Mouse (Mus musculus) CH12.LX (cell line): ENCODE measurements around the gene Ppfia2. TPM values are rescaled to one million over a fixed set of nuclear protein-coding genes. Genes with fewer than 3 reads are reported as not detected.

Source experiments
- DNase-seq: peaks from one replicate; pipeline ENCODE4 v3.0.0-alpha.2; 2013; ENCODE audit errors: extremely low read depth
- H3K27ac ChIP-seq: 2 replicates; pipeline ENCODE4 v1.5.1; 2012; ENCODE audit warnings: low read depth, mild to moderate bottlenecking, control low read depth, moderate library complexity; ENCODE audit not compliant: insufficient read depth
- H3K27me3 ChIP-seq: replicated peaks from 2 replicates; pipeline ENCODE3; 2012; ENCODE audit warnings: inconsistent platforms
- H3K36me3 ChIP-seq, 2 experiments: replicated peaks in 1 of 2; 2 replicates each; pipeline versions ENCODE3 to v1.6.1; 2012; ENCODE audit warnings: inconsistent platforms in 1 of 2, low read length in 1 of 2, mild to moderate bottlenecking in 1 of 2, mixed read lengths in 1 of 2, moderate library complexity in 1 of 2; ENCODE audit not compliant: control insufficient read depth in 1 of 2, insufficient read depth in 1 of 2
- H3K4me1 ChIP-seq, 2 experiments: 2 replicates each; pipeline ENCODE4 v1.6.1; 2012; ENCODE audit warnings: inconsistent platforms in 1 of 2, moderate library complexity in 1 of 2; ENCODE audit not compliant: insufficient read depth in 2 of 2, control insufficient read depth in 1 of 2
- H3K4me2 ChIP-seq: 2 replicates; pipeline ENCODE4 v1.6.1; 2012; ENCODE audit warnings: low read depth, mild to moderate bottlenecking, control low read depth; ENCODE audit not compliant: poor library complexity, insufficient read depth, severe bottlenecking
- H3K4me3 ChIP-seq, 3 experiments: fragments of 150-350 bp in 1 of 3; sonication (generic) in 1 of 3; replicated peaks in 1 of 3; 2 replicates each; pipeline versions ENCODE3 to v1.5.1; 2011 to 2012; ENCODE audit warnings: low read depth in 2 of 3, low read length in 2 of 3, mild to moderate bottlenecking in 2 of 3, moderate library complexity in 2 of 3, control low read depth in 1 of 3, improper control_type of control experiment in 1 of 3, inconsistent platforms in 1 of 3, mixed read lengths in 1 of 3; ENCODE audit not compliant: poor library complexity in 1 of 3
- H3K79me2 ChIP-seq: replicated peaks from 2 replicates; pipeline ENCODE4 v1.6.1; 2012; ENCODE audit warnings: mild to moderate bottlenecking, moderate library complexity; ENCODE audit not compliant: control insufficient read depth, poor library complexity, insufficient read depth, severe bottlenecking; ENCODE audit errors: extremely low read depth
- H3K9ac ChIP-seq: 2 replicates; pipeline ENCODE4 v1.6.1; 2012; ENCODE audit warnings: low read depth, mild to moderate bottlenecking, control low read depth, moderate library complexity; ENCODE audit not compliant: insufficient read depth
- H3K9me3 ChIP-seq: replicated peaks from 2 replicates; pipeline ENCODE3; 2012; ENCODE audit warnings: low read length, inconsistent platforms, mixed read lengths
- BHLHE40 ChIP-seq: IDR thresholded peaks from 2 replicates; pipeline ENCODE4 v1.6.1; 2011; ENCODE audit warnings: mild to moderate bottlenecking, low read depth, low read length, improper control_type of control experiment
- CHD2 ChIP-seq: IDR thresholded peaks from 2 replicates; pipeline ENCODE4 v1.6.1; 2011; ENCODE audit warnings: low read length, improper control_type of control experiment
- CTCF ChIP-seq, 2 experiments: IDR thresholded peaks in 1 of 2; conservative IDR thresholded peaks in 1 of 2; 2 replicates each; pipeline ENCODE4 v1.5.1; 2011 to 2012; ENCODE audit warnings: low read depth in 2 of 2, low read length in 2 of 2, improper control_type of control experiment in 1 of 2, inconsistent platforms in 1 of 2, mild to moderate bottlenecking in 1 of 2, moderate library complexity in 1 of 2
- E2F4 ChIP-seq: IDR thresholded peaks from 2 replicates; pipeline ENCODE4 v1.6.1; 2011; ENCODE audit warnings: low read depth, low read length, improper control_type of control experiment; ENCODE audit not compliant: insufficient replicate concordance
- ELF1 ChIP-seq: IDR thresholded peaks from 2 replicates; pipeline ENCODE4 v1.6.1; 2014; ENCODE audit warnings: low read depth, mild to moderate bottlenecking, inconsistent platforms, low read length, improper control_type of control experiment
- EP300 ChIP-seq: IDR thresholded peaks from 2 replicates; pipeline ENCODE4 v1.6.1; 2011; ENCODE audit warnings: low read length, improper control_type of control experiment
- ETS1 ChIP-seq: conservative IDR thresholded peaks from 2 replicates; pipeline ENCODE4 v1.6.1; 2012; ENCODE audit warnings: low read depth, mild to moderate bottlenecking, inconsistent platforms, low read length, improper control_type of control experiment, moderate library complexity
- GABPA ChIP-seq: IDR thresholded peaks from 2 replicates; pipeline ENCODE4 v1.6.1; 2012; ENCODE audit warnings: low read depth, low read length, improper control_type of control experiment, inconsistent platforms; ENCODE audit not compliant: insufficient replicate concordance
- HCFC1 ChIP-seq: IDR thresholded peaks from 2 replicates; pipeline ENCODE4 v1.6.1; 2012; ENCODE audit warnings: low read depth, mild to moderate bottlenecking, inconsistent platforms, low read length, improper control_type of control experiment
- MAFK ChIP-seq: IDR thresholded peaks from 2 replicates; pipeline ENCODE4 v1.6.1; 2011; ENCODE audit warnings: low read length, improper control_type of control experiment; ENCODE audit not compliant: insufficient replicate concordance
- MAX ChIP-seq: IDR thresholded peaks from 2 replicates; pipeline ENCODE4 v1.6.1; 2011; ENCODE audit warnings: low read length, improper control_type of control experiment
- MXI1 ChIP-seq: IDR thresholded peaks from 2 replicates; pipeline ENCODE4 v1.6.1; 2011; ENCODE audit warnings: mild to moderate bottlenecking, low read depth, low read length, improper control_type of control experiment
- NRF1 ChIP-seq: IDR thresholded peaks from 2 replicates; pipeline ENCODE4 v1.6.1; 2014; ENCODE audit warnings: low read depth, mild to moderate bottlenecking, inconsistent platforms, low read length, improper control_type of control experiment, moderate library complexity
- RAD21 ChIP-seq: IDR thresholded peaks from 2 replicates; pipeline ENCODE4 v1.6.1; 2011; ENCODE audit warnings: low read depth, mild to moderate bottlenecking, low read length, improper control_type of control experiment, moderate library complexity
- RCOR1 ChIP-seq: conservative IDR thresholded peaks from 2 replicates; pipeline ENCODE4 v1.6.1; 2012; ENCODE audit warnings: low read depth, mild to moderate bottlenecking, inconsistent platforms, low read length, improper control_type of control experiment
- SIN3A ChIP-seq: IDR thresholded peaks from 2 replicates; pipeline ENCODE4 v1.6.1; 2012; ENCODE audit warnings: low read length, improper control_type of control experiment, inconsistent platforms
- SMC3 ChIP-seq: IDR thresholded peaks from 2 replicates; pipeline ENCODE4 v1.6.1; 2011; ENCODE audit warnings: low read depth, low read length, improper control_type of control experiment
- TBP ChIP-seq: conservative IDR thresholded peaks from 2 replicates; pipeline ENCODE4 v1.6.1; 2011; ENCODE audit warnings: low read depth, low read length, improper control_type of control experiment
- TCF12 ChIP-seq: IDR thresholded peaks from 2 replicates; pipeline ENCODE4 v1.6.1; 2014; ENCODE audit warnings: low read depth, mild to moderate bottlenecking, inconsistent platforms, low read length, improper control_type of control experiment
- UBTF ChIP-seq: IDR thresholded peaks from 2 replicates; pipeline ENCODE4 v1.6.1; 2012; ENCODE audit warnings: low read depth, mild to moderate bottlenecking, inconsistent platforms, low read length, improper control_type of control experiment, moderate library complexity
- USF1 ChIP-seq: IDR thresholded peaks from 2 replicates; pipeline ENCODE4 v1.6.1; 2014; ENCODE audit warnings: low read depth, mild to moderate bottlenecking, inconsistent platforms, low read length, improper control_type of control experiment
- USF2 ChIP-seq: conservative IDR thresholded peaks from 2 replicates; pipeline ENCODE4 v1.6.1; 2011; ENCODE audit warnings: low read depth, low read length, improper control_type of control experiment
- ZC3H11A ChIP-seq: IDR thresholded peaks from 2 replicates; pipeline ENCODE4 v1.6.1; 2012; ENCODE audit warnings: low read depth, mild to moderate bottlenecking, inconsistent platforms, low read length, improper control_type of control experiment
- ZKSCAN1 ChIP-seq: IDR thresholded peaks from 2 replicates; pipeline ENCODE4 v1.6.1; 2012; ENCODE audit warnings: low read depth, inconsistent platforms, low read length, improper control_type of control experiment, borderline replicate concordance
- ZMIZ1 ChIP-seq: IDR thresholded peaks from 2 replicates; pipeline ENCODE4 v1.6.1; 2012; ENCODE audit warnings: low read depth, mild to moderate bottlenecking, inconsistent platforms, low read length, improper control_type of control experiment
- ZNF384 ChIP-seq: IDR thresholded peaks from 2 replicates; pipeline ENCODE4 v1.6.1; 2012; ENCODE audit warnings: low read depth, low read length, improper control_type of control experiment, inconsistent platforms
- dilution Hi-C: fragments of 300-500 bp; cut with MboI; formaldehyde crosslinking; loops from 2 replicates; pipeline ENCODE4 v1.14.3; 2020; ENCODE audit warnings: low sequenced_read_pairs; ENCODE audit not compliant: extremely low pct_unique_long_range_greater_than_20kb, extremely low pct_ligation_motif_present
- in situ Hi-C: fragments of 300-500 bp; cut with MboI; formaldehyde crosslinking; loops from 3 replicates; pipeline ENCODE4 v1.14.3; 2019; ENCODE audit warnings: low sequenced_read_pairs, low pct_ligation_motif_present, low pct_unique_long_range_greater_than_20kb, mixed read lengths
- polyA plus RNA-seq: library from polyadenylated mRNA; unstranded; fragments of >175 nt; gene quantifications from 2 replicates; pipeline ENCODE4 v1.2.1, GENCODE M21; 2012; ENCODE audit warnings: low read depth; ENCODE audit not compliant: insufficient read length
- total RNA-seq, 2 experiments: library from RNA; depleted of rRNA; stranded (reverse); fragments of 300-350 nt in 1 of 2; fragments of >200 nt in 1 of 2; gene quantifications; 2 replicates each; pipeline ENCODE4 v1.2.3; 2012 to 2014

Ppfia2 gene
- total and polyA plus RNA-seq, 3 experiments, result not detected

GRCm38 (mm10) chr10:106818381-106818780 is 348.2 kb downstream of the Ppfia2 start:
- Histone ChIP-seq H3K79me2 (no peaks in the 10 kb centered on the region), H3K4me1 (no peaks in the 10 kb centered on the region), H3K4me2 (no peak overlapping the region), H3K9me3 (peaks cover 18% of the 10 kb centered on the region), H3K9ac (no peak overlapping the region), H3K27me3 (no peaks in the 10 kb centered on the region), H3K36me3 (no peaks in the 10 kb centered on the region), H3K4me3 (no peak overlapping the region), H3K27ac (no peak overlapping the region)
- dilution Hi-C loops, result no loop called here
- no peak for DNase-seq
- TF ChIP-seq HCFC1, result no peak
- TF ChIP-seq E2F4, result no peak
- TF ChIP-seq GABPA, result no peak
- TF ChIP-seq MXI1, result no peak
- TF ChIP-seq SMC3, result no peak
- TF ChIP-seq UBTF, result no peak
- TF ChIP-seq ETS1, result no peak
- TF ChIP-seq TCF12, result no peak
- no peak for TF ChIP-seq EP300
- no peak for TF ChIP-seq ZNF384
- no peak for TF ChIP-seq ZC3H11A
- in situ Hi-C loops, result no loop called here

DNA sequence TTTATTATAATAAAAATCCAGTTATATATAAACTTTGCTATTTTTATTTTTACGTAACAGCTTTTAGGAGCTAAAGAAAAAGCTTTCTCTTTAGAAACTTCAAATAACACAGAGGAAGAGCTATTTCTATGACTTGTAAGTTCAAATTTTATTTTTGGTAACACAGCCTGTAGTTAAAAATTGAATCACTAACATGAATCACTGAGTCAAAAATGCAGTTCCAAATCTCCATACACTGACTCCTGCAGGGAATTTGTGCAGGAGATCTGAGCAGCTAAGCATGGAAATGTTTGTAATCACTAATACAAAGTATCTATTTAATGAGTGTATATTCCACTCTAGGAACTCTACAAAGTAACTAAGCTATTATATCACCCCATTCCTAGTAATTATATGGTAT is 354.1 kb downstream of the Ppfia2 start:
- no peak overlapping the region for H3K4me3 ChIP-seq
- H3K79me2 ChIP-seq, result no peaks in the 10 kb centered on the region
- no peaks in the 10 kb centered on the region for H3K27me3 ChIP-seq
- no peaks in the 10 kb centered on the region for H3K36me3 ChIP-seq
- TF ChIP-seq RCOR1 (no peak), ZKSCAN1 (no peak), USF1 (no peak), ELF1 (no peak)
- no peak for DNase-seq
- H3K4me2 ChIP-seq, result no peak overlapping the region
- peaks cover 13% of the 10 kb centered on the region for H3K9me3 ChIP-seq
- dilution Hi-C loops (no loop called here), in situ Hi-C loops (no loop called here)
- H3K9ac ChIP-seq, result no peak overlapping the region
- no peak overlapping the region for H3K27ac ChIP-seq
- no peaks in the 10 kb centered on the region for H3K4me1 ChIP-seq

- Histone ChIP-seq H3K27ac (no peak overlapping the region), H3K36me3 (no peaks in the 10 kb centered on the region), H3K27me3 (no peaks in the 10 kb centered on the region), H3K79me2 (no peaks in the 10 kb centered on the region), H3K4me1 (no peaks in the 10 kb centered on the region), H3K9me3 (peaks cover 18% of the 10 kb centered on the region), H3K4me2 (no peak overlapping the region), H3K4me3 (no peak overlapping the region), H3K9ac (no peak overlapping the region)
- dilution Hi-C loops, result no loop called here
- in situ Hi-C loops, result no loop called here
- no peak for TF ChIP-seq E2F4
- no peak for TF ChIP-seq SIN3A
- TF ChIP-seq ZNF384, result no peak
- no peak for TF ChIP-seq CHD2
- TF ChIP-seq USF2, result no peak
- TF ChIP-seq NRF1, result no peak
- no peak for TF ChIP-seq TBP
- TF ChIP-seq HCFC1, result no peak
- no peak for TF ChIP-seq USF1
- no peak for TF ChIP-seq RCOR1
- TF ChIP-seq RAD21, result no peak
- TF ChIP-seq CTCF (conservative IDR thresholded peaks at IDR 0.05 in 1 of 2, IDR thresholded peaks at IDR 0.05 in 1 of 2; ENCODE audit: low read depth in 2 of 2, low read length in 2 of 2), result no peak
- no peak for TF ChIP-seq ZMIZ1
- no peak for TF ChIP-seq BHLHE40
- no peak for TF ChIP-seq MAX
- TF ChIP-seq MAFK, result no peak
- DNase-seq, result no peak
Observed at GRCm38 (mm10) chr10:106838476-106838875, 368.3 kb downstream of the Ppfia2 start.
